Mouse (Mus musculus) embryonic fibroblast, embryonic 13.5 days (primary cell): ENCODE results near the gene Agap1.

ENCODE experiments used
- CTCF ChIP-seq: IDR thresholded peaks from 2 replicates; pipeline ENCODE4 v1.5.1; 2011; ENCODE audit warnings: mild to moderate bottlenecking, control low read depth, low read length, moderate library complexity, borderline replicate concordance; ENCODE audit not compliant: insufficient read depth
- POLR2A ChIP-seq: IDR thresholded peaks from 2 replicates; pipeline ENCODE4 v1.6.1; 2011; ENCODE audit warnings: low read depth, mild to moderate bottlenecking, control low read depth, low read length, moderate library complexity

DNA sequence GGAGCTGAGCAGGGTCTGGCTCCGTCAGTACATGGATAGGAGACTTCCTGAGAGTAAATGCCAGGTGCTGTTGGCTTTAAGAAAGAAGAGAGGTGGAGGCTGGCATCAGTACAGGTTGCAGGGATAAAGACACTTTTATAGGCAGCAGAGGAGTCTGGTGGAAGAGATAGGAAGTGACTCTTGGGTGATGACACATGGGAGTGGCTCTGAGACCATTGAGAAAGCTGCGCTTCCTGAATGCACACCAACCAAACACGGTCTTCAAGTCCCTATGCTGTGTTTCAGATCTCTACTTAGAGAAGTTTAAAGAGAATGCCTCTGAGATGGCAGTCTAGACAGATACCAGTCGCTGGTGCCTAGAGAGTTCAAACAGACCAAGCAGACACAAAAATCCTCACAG is 108.8 kb downstream of the Agap1 start:
- TF ChIP-seq CTCF, result no peak
- no peak for TF ChIP-seq POLR2A
